Mouse (Mus musculus): ENCODE data around the gene Anapc16. TPM values are rescaled to one million over a fixed set of nuclear protein-coding genes. Genes with fewer than 3 reads are reported as not detected.

The Anapc16 gene
- polyA plus RNA-seq, 1 experiment from 2014 or later, result 39.0 TPM

GRCm38 (mm10) chr10:59957171-59958149, 45.5 kb downstream of the Anapc16 start:
- Histone ChIP-seq H3K4me2 (no peak overlapping the region), H3K4me3 (replicated peaks) (no peak overlapping the region), H3K27ac (replicated peaks) (no peak overlapping the region), H3K9me3 (replicated peaks) (no peaks in the 10 kb centered on the region), H3K36me3 (replicated peaks) (no peaks in the 10 kb centered on the region), H3K4me1 (replicated peaks) (peaks cover 8% of the 10 kb centered on the region), H3K27me3 (peaks cover 57% of the 10 kb centered on the region), H3K9ac (no peak overlapping the region)
- no peak for ATAC-seq (ENCODE audit: insufficient read depth)
- WGBS (ENCODE audit: insufficient replicate concordance), result 41% methylated on average over 25 of the region's 25 CpGs

- 64% methylated on average over 5 of the region's 5 CpGs for WGBS (ENCODE audit: insufficient replicate concordance)
- H3K9me3 ChIP-seq (replicated peaks), result no peaks in the 10 kb centered on the region
- H3K9ac ChIP-seq, result no peak overlapping the region
- H3K27me3 ChIP-seq, result peaks cover 64% of the 10 kb centered on the region
- H3K27ac ChIP-seq (replicated peaks), result no peak overlapping the region
- H3K4me2 ChIP-seq, result no peak overlapping the region
- no peak overlapping the region for H3K4me3 ChIP-seq (replicated peaks)
- no peaks in the 10 kb centered on the region for H3K36me3 ChIP-seq (replicated peaks)
- peaks cover 16% of the 10 kb centered on the region for H3K4me1 ChIP-seq (replicated peaks)
- no peak for ATAC-seq (ENCODE audit: insufficient read depth)
These were observed 46.3 kb downstream of the Anapc16 start for GRCm38 (mm10) chr10:59956681-59957080.

- Histone ChIP-seq H3K27ac (replicated peaks) (no peak overlapping the region), H3K9ac (no peak overlapping the region), H3K4me2 (no peak overlapping the region), H3K9me3 (replicated peaks) (no peaks in the 10 kb centered on the region), H3K4me1 (replicated peaks) (peaks cover 33% of the 10 kb centered on the region), H3K36me3 (replicated peaks) (no peaks in the 10 kb centered on the region), H3K27me3 (peaks cover 89% of the 10 kb centered on the region), H3K4me3 (replicated peaks) (no peak overlapping the region)
- WGBS (ENCODE audit: insufficient replicate concordance), result 45% methylated on average over 7 of the region's 7 CpGs
- no peak for ATAC-seq (ENCODE audit: insufficient read depth)
These were observed 49.3 kb downstream of the Anapc16 start for GRCm38 (mm10) chr10:59953564-59954039.

- Histone ChIP-seq H3K27me3 (peaks cover 89% of the 10 kb centered on the region), H3K4me3 (replicated peaks) (peak overlapping the region; percentile 66), H3K36me3 (replicated peaks) (no peaks in the 10 kb centered on the region), H3K27ac (replicated peaks) (no peak overlapping the region), H3K9me3 (replicated peaks) (no peaks in the 10 kb centered on the region), H3K4me1 (replicated peaks) (peaks cover 33% of the 10 kb centered on the region), H3K9ac (peak overlapping the region; percentile 50; the same call in 1 of the 2 replicates), H3K4me2 (peak overlapping the region; percentile 89)
- WGBS (ENCODE audit: insufficient replicate concordance), result 29% methylated on average over 16 of the region's 16 CpGs
- ATAC-seq (ENCODE audit: insufficient read depth), result no peak
These were observed 50.0 kb downstream of the Anapc16 start for GRCm38 (mm10) chr10:59952781-59953563.

- Histone ChIP-seq H3K4me1 (replicated peaks) (peaks cover 33% of the 10 kb centered on the region), H3K9ac (peak overlapping the region; percentile 50), H3K36me3 (replicated peaks) (no peaks in the 10 kb centered on the region), H3K27me3 (peaks cover 84% of the 10 kb centered on the region), H3K9me3 (replicated peaks) (no peaks in the 10 kb centered on the region), H3K4me3 (replicated peaks) (peak overlapping the region; percentile 66), H3K4me2 (peak overlapping the region; percentile 89), H3K27ac (replicated peaks) (peak overlapping the region; percentile 46)
- WGBS (ENCODE audit: insufficient replicate concordance), result under 1% methylated on average over 31 of the region's 31 CpGs
- ATAC-seq (ENCODE audit: insufficient read depth), result peak; percentile 16
These were observed 50.7 kb downstream of the Anapc16 start for GRCm38 (mm10) chr10:59952152-59952780.

GRCm38 (mm10) chr10:59951211-59952151, 51.5 kb downstream of the Anapc16 start, which contains the start of gene Ddit4:
Ddit4 (minus strand) TSS chr10:59951834.
- Histone ChIP-seq H3K27me3 (peaks cover 76% of the 10 kb centered on the region), H3K4me3 (replicated peaks) (peak within 1 kb of the TSS; percentile 66), H3K9me3 (replicated peaks) (no peaks in the 10 kb centered on the region), H3K36me3 (replicated peaks) (no peaks in the 10 kb centered on the region), H3K9ac (peak within 1 kb of the TSS; percentile 67), H3K4me1 (replicated peaks) (peaks cover 33% of the 10 kb centered on the region), H3K4me2 (peak within 1 kb of the TSS; percentile 89), H3K27ac (replicated peaks) (peak within 1 kb of the TSS; percentile 54)
- under 1% methylated on average over 76 of the region's 76 CpGs for WGBS (ENCODE audit: insufficient replicate concordance)
- ATAC-seq (ENCODE audit: insufficient read depth), result peak; percentile 97

GRCm38 (mm10) chr10:59950716-59951191, 52.2 kb downstream of the Anapc16 start:
- H3K4me3 ChIP-seq (replicated peaks), result peak overlapping the region; percentile 66
- peaks cover 33% of the 10 kb centered on the region for H3K4me1 ChIP-seq (replicated peaks)
- H3K9ac ChIP-seq, result peak overlapping the region; percentile 67
- WGBS (ENCODE audit: insufficient replicate concordance), result 2% methylated on average over 23 of the region's 23 CpGs
- H3K4me2 ChIP-seq, result peak overlapping the region; percentile 89
- H3K36me3 ChIP-seq (replicated peaks), result no peaks in the 10 kb centered on the region
- ATAC-seq (ENCODE audit: insufficient read depth), result no peak
- H3K9me3 ChIP-seq (replicated peaks), result no peaks in the 10 kb centered on the region
- peaks cover 72% of the 10 kb centered on the region for H3K27me3 ChIP-seq
- H3K27ac ChIP-seq (replicated peaks), result no peak overlapping the region

GRCm38 (mm10) chr10:59949783-59950605, 52.9 kb downstream of the Anapc16 start:
- Histone ChIP-seq H3K4me1 (replicated peaks) (peaks cover 33% of the 10 kb centered on the region), H3K9ac (no peak overlapping the region), H3K36me3 (replicated peaks) (no peaks in the 10 kb centered on the region), H3K27me3 (peaks cover 64% of the 10 kb centered on the region), H3K9me3 (replicated peaks) (no peaks in the 10 kb centered on the region), H3K4me3 (replicated peaks) (peak overlapping the region; percentile 66), H3K27ac (replicated peaks) (no peak overlapping the region), H3K4me2 (peak overlapping the region; percentile 89)
- no peak for ATAC-seq (ENCODE audit: insufficient read depth)
- 62% methylated on average over 15 of the region's 15 CpGs for WGBS (ENCODE audit: insufficient replicate concordance)

- 56% methylated on average over 1 of the region's 1 CpGs for WGBS (ENCODE audit: insufficient replicate concordance)
These were observed 53.7 kb downstream of the Anapc16 start for GRCm38 (mm10) chr10:59949255-59949648.

More at GRCm38 (mm10) chr10:59949255-59949648, 53.7 kb downstream of the Anapc16 start:
- Histone ChIP-seq H3K27me3 (peaks cover 61% of the 10 kb centered on the region), H3K27ac (replicated peaks) (no peak overlapping the region), H3K9me3 (replicated peaks) (no peaks in the 10 kb centered on the region), H3K4me3 (replicated peaks) (no peak overlapping the region), H3K9ac (no peak overlapping the region), H3K4me1 (replicated peaks) (peaks cover 33% of the 10 kb centered on the region), H3K36me3 (replicated peaks) (no peaks in the 10 kb centered on the region), H3K4me2 (no peak overlapping the region)
- ATAC-seq (ENCODE audit: insufficient read depth), result no peak

Data from liver, embryonic 15.5 days (tissue).